Mouse (Mus musculus): ENCODE data around the gene 2700097O09Rik. TPM values are rescaled to one million over a fixed set of nuclear protein-coding genes. Genes with fewer than 3 reads are reported as not detected.

The 2700097O09Rik gene
- total and polyA plus RNA-seq, 3 experiments, result 14.6 to 18.3 TPM; not detected in 1

DNA sequence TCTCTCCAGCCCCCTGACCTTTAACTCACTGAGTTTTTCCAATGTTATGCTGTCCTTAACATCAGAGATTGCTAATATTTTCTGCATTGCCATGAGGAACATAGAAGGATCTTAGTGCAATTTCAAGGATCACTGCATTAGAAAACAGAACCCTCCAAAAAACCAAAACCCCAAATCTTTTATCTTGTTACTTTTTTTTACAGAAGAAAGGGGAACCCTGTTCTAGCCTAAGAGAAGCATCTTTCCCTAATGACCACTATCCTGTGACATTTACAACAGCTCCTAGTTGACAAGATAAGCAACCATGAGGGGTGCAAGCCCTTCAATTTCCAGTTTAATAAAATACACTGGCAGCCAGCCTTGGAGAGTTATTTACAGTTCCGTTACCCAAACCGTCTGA lies 23.2 kb downstream of the 2700097O09Rik start:
- Histone ChIP-seq H3K27me3 (ENCODE audit: control insufficient read depth in 1 of 2, insufficient read depth in 2 of 2, low read length in 2 of 2) (no peaks in the 10 kb centered on the region), H3K27ac (ENCODE audit: control insufficient read depth, low read depth, low read length) (peak overlapping the region; percentile 29; the same call in 1 of the 2 replicates), H3K4me1 (ENCODE audit: control insufficient read depth in 1 of 2, insufficient read depth in 2 of 2, low read length in 2 of 2) (peaks cover 47 to 52% of the 10 kb centered on the region in 2 experiments), H3K9me3 (replicated peaks; ENCODE audit: insufficient read depth, low read length) (no peaks in the 10 kb centered on the region), H3K36me3 (ENCODE audit: control insufficient read depth in 1 of 2, insufficient read depth in 2 of 2, low read length in 2 of 2) (peaks cover 0 to 69% of the 10 kb centered on the region in 2 experiments; a peak in 3 of 4 replicates), H3K9ac (ENCODE audit: control insufficient read depth, low read depth, low read length, poor library complexity, severe bottlenecking) (no peak overlapping the region), H3K4me3 (ENCODE audit: control insufficient read depth in 1 of 2, insufficient read depth in 1 of 2, low read depth in 2 of 2, low read length in 2 of 2) (no peak overlapping the region), H3K79me2 (ENCODE audit: control insufficient read depth, insufficient read depth, low read length, poor library complexity) (0 out of 2 replicates have a peak, but pooled peaks cover 1% of the 10 kb centered on the region)
- DNase-seq (ENCODE audit: low read depth, low spot score), result no peak
- TF ChIP-seq ZNF384 (IDR thresholded peaks at IDR 0.05; ENCODE audit: low read depth, low read length) (peak; percentile 81), ZC3H11A (IDR thresholded peaks at IDR 0.05; ENCODE audit: low read depth, low read length) (no peak), E2F4 (IDR thresholded peaks at IDR 0.05; ENCODE audit: borderline replicate concordance, low read depth, low read length) (no peak), CHD1 (IDR thresholded peaks at IDR 0.05; ENCODE audit: low read depth, low read length) (no peak), KAT2A (conservative IDR thresholded peaks at IDR 0.05; ENCODE audit: low read depth, low read length) (no peak), RCOR1 (IDR thresholded peaks at IDR 0.05; ENCODE audit: low read depth, low read length) (peak; percentile 65), CTCF (IDR thresholded peaks at IDR 0.05 in 2 of 3, conservative IDR thresholded peaks at IDR 0.05 in 1 of 3; ENCODE audit: control insufficient read depth in 1 of 3, insufficient read depth in 1 of 3, low read depth in 2 of 3, low read length in 3 of 3, poor library complexity in 1 of 3, severe bottlenecking in 1 of 3) (no peak), UBTF (IDR thresholded peaks at IDR 0.05; ENCODE audit: borderline replicate concordance, insufficient read depth, low read depth, low read length) (no peak), TCF12 (IDR thresholded peaks at IDR 0.05; ENCODE audit: low read depth, low read length) (no peak), EP300 (IDR thresholded peaks at IDR 0.05; ENCODE audit: low read depth in 1 of 2, low read length in 2 of 2) (peak in 1 of 2 experiments; percentile 24; a peak in 1 of 4 replicates)

DNA sequence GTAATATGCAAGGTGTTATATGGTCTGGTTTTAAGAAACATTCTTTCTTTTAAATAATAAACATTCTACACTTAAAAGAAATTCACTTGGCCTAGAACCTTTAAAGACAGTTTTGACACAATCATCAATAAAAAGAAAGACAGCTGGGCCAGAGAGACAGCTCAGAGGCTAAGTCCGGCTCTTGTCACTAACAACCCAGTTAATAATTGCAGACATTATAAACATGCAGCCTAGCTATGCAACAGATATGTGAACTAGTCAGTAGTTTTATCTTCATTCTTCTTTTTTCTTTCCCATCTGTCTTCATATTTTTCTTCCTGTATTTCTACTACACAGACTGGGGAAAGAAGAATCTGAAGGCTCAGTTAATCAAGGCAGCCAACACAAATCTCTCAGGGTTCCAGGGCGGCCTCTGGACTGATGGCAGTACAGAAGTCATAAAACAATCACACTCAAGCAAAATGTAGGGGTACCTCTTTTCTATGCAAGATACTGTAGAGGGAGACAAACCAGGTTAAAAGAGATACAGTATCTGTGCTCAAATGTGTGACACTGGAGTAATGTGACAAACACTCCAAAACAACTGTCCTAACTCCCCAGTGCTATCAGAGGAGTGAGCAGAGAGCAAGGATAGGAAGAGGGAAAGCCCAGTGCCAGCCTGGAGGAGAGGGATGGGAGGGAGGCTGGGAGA lies 25.2 kb downstream of the 2700097O09Rik start:
- Histone ChIP-seq H3K4me3 (ENCODE audit: control insufficient read depth in 1 of 2, insufficient read depth in 1 of 2, low read depth in 2 of 2, low read length in 2 of 2) (no peak overlapping the region), H3K9me3 (replicated peaks; ENCODE audit: insufficient read depth, low read length) (no peaks in the 10 kb centered on the region), H3K36me3 (ENCODE audit: control insufficient read depth in 1 of 2, insufficient read depth in 2 of 2, low read length in 2 of 2) (peaks cover 0 to 73% of the 10 kb centered on the region in 2 experiments; a peak in 3 of 4 replicates), H3K27ac (ENCODE audit: control insufficient read depth, low read depth, low read length) (no peak overlapping the region), H3K27me3 (ENCODE audit: control insufficient read depth in 1 of 2, insufficient read depth in 2 of 2, low read length in 2 of 2) (no peaks in the 10 kb centered on the region), H3K9ac (ENCODE audit: control insufficient read depth, low read depth, low read length, poor library complexity, severe bottlenecking) (no peak overlapping the region), H3K4me1 (ENCODE audit: control insufficient read depth in 1 of 2, insufficient read depth in 2 of 2, low read length in 2 of 2) (peaks cover 51 to 57% of the 10 kb centered on the region in 2 experiments), H3K79me2 (ENCODE audit: control insufficient read depth, insufficient read depth, low read length, poor library complexity) (0 out of 2 replicates have a peak, but pooled peaks cover 1% of the 10 kb centered on the region)
- TF ChIP-seq USF2 (IDR thresholded peaks at IDR 0.05; ENCODE audit: borderline replicate concordance in 1 of 2, insufficient read depth in 1 of 2, low read depth in 1 of 2, low read length in 2 of 2) (no peak), GATA1 (IDR thresholded peaks at IDR 0.05; ENCODE audit: low read depth, low read length) (no peak), TCF12 (IDR thresholded peaks at IDR 0.05; ENCODE audit: low read depth, low read length) (0 out of 2 replicates have a peak, but pooled peaks have one; percentile 11), RCOR1 (IDR thresholded peaks at IDR 0.05; ENCODE audit: low read depth, low read length) (peak; percentile 36; the same call in 1 of the 2 replicates)
- DNase-seq (ENCODE audit: low read depth, low spot score), result no peak

Measured in MEL (cell line).